Mouse (Mus musculus): ENCODE measurements around the gene Pappa2.

GRCm38 (mm10) chr1:158748356-158749096 is 231.8 kb downstream of the Pappa2 start:
- TF ChIP-seq GATA1 (IDR thresholded peaks at IDR 0.05; ENCODE audit: borderline replicate concordance, low read length): no peak
- no peak for TF ChIP-seq FLI1 (IDR thresholded peaks at IDR 0.05; ENCODE audit: low read length)

All from megakaryocyte, embryonic 14.5 days (primary cell).